Mouse (Mus musculus) layer of hippocampus, adult 18-20 months (tissue): ENCODE results near the gene Fcmr. TPM values are rescaled to one million over a fixed set of nuclear protein-coding genes. Genes with fewer than 3 reads are reported as not detected.
A peak's percentile ranks its signal among the peaks of the same experiment; 100 is the strongest.

Experiments used
- DNase-seq, 2 experiments: peaks; one replicate each; pipeline ENCODE4 v3.0.0; 2022; ENCODE audit warnings: low spot score in 2 of 2
- total RNA-seq, 2 experiments: library from RNA; stranded (reverse); gene quantifications; 2 replicates each; pipeline ENCODE4 v1.2.3; 2021

Fcmr gene
- total RNA-seq, 2 experiments from 2014 or later = not detected

DNA sequence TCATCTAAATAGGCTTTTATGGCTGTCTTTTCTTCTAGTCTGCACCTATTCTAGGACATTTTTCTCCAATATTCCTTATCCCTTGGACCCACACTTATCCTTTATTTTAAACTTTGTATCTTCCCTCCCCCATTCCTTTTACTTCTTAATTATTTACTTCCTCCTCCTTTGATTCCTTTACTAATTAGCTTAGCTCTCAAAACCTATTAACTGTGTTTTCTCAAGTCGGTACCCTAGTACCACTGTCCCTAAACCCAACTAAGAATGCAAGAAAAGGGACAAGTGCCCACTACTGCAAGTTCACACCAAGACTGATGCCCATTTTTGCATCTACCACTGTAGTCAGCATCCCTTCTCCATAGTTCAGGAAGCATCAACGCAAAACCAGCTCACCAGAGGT, 9.7 kb upstream of the Fcmr start:
- DNase-seq = no peak

DNA sequence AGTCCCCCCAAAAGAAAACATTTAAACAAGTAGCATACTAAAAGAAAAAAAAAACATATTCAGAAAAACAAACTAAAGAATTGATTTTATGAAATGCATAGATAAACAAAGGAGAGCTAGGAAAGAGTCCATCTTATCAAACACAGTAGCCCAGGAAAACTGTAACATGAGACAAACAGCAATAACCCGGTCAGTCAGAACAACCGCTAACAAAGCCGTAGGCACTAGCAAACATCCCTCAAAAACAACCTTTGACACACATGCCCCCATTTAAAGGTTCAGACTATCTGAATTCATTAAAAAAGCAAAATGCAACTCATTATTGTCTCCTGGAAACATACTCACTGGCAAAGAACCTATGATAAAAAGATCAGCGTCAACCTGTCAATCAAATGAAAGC, 8.0 kb upstream of the Fcmr start:
- DNase-seq = no peak

DNA sequence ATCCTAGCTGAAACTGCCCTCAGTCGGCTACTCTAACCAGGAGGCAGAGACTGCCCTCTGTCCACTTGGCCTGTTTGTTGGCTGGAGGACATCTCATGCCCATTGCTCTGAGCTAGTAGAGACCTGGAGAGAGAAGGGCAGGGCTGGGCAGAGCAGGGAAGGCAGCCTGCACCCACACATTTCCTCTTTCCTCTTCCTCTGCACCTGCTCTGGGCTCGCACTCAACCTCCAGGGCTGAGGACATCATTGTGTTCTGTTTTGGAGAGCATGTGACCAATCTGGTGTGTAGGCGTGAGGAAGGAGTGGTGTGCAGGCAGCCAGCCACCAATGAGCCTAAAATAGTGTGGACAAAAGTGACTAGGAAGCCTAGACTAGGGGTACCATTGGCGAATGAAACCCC, 1.2 kb upstream of the Fcmr start:
- no peak for DNase-seq

DNA sequence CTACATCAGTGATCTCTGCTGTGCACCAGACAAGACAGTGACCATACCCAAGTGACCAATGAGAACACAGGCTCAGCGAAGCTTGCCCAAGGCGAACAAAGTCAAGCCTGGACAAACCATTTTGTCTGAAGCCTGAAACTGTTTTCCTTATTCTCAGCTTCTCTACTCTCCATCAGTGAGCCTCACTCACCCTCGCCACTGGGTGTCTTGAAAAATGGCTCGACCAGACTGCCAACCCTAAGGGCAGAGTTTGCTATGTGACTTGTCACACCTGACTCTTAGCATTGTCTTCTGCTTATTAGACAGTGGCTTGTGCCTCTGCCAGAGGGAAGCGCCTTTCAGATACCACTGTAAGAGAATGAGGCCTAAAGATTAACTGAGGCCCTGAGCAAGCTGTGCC, 728 bp upstream of the Fcmr start:
- no peak for DNase-seq

DNA sequence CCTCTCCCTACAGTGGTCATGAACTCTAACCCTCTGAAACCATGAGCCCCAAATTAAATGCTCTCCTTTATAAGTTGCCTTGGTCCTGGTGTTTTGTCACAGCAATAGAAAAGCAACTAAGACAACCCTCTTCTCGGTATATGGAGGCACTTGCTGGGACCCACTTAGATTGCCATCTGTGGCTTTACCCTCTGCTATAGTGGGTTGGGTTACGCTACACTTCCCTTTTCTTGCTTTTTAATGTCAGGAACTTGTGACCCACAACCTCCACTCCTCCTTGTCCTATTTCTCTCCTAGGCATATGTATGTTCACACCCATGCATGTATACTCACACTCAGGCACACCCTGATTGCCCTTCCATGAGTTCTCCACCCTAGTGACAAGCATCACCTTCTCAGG, 7.4 kb downstream of the Fcmr start:
- no peak for DNase-seq

DNA sequence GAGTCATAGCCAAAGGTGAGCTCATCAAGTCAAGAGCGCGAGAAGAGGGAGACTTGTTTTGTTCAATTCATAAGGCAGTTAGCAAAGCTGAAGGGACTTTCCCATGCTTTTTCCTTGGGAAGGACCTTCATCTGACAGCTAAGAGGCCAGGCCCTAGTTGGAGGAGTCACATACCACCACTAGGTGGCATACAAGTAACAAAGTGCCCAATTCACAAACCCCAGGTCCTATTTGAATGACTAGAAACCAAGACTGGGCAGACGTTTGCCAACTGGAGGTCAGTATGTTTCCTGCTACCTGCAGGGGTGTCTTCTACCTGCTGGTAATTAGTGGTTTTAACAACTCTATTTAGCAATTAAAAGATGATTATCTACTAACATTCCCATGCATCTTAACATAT, 9.7 kb downstream of the Fcmr start:
- DNase-seq = peak; percentile 28 to 77

DNA sequence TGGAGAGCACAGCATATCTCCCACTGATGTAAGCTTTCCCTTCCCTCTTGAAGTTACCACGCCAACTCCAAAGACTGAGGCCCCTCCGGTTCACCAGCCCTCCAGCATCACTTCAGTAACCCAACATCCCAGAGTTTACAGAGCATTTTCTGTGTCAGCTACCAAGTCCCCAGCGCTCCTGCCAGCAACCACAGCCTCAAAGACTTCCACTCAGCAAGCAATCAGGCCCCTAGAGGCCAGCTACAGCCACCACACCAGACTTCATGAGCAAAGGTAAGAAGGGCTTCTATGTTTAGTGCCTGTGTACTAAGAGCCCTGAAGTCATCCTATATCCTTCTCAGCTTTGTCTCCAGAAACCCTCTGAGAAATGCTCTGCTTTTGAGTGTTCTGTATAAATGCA, 10.4 kb downstream of the Fcmr start:
- no peak for DNase-seq

DNA sequence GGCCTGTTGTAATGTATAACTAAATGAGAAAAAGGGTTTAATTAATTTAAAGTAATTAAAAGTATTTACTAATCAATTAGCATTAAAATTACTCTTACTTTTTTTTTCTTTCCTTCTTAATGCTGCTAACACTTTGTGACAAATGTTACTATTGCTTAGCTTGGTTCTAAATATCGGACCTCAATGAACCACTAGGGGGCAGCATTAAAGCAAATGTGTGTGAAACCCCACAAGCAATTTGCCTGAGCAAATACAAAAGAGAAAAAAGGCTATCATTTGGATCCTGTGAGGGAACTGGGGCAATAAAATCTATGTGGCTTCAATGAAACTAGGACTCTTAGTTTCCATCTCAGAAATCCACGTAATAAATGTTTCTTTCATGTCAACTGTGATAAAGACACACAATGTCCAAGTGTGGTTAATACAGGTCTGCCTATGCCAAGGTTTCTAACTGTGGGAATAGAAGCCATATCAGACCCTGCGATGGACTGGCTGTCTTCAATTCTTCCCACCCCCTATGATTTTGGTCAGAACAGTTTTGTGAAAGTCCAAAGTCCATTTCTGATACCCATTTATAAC, 11.6 kb downstream of the Fcmr start:
- peak; percentile 46 to 86 for DNase-seq

DNA sequence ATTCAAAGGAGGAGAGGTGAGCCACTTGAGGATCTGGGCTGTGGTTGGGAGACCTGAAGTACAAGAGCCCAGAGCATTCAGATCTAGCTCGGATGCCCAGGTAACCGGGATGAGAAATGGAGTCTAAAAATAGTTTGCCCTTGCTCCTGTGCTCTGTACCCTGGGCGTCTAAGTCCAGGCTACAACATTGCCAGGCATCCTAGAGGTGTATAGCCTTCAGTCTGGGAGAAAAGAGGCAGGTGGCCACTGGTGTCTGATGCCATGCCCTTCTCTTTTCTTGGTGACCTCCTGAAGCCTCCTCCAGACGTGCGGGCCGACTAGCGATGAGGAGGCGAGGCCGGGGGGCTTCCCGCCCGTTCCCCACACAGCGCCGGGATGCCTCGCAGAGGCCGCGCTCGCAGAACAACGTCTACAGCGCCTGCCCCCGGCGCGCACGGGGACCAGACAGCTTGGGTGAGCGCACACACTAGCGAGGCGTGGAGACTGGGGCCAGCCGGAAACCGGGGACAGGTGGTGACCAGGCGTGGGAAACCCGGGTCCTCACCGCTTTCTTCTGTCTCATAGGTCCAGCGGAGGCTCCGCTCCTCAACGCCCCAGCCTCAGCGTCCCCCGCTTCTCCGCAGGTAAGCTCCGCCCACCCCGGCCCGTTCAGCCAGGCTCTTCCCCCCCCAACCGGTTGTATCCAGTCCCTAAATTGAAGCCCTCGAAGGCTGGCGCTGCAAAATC, 12.6 kb downstream of the Fcmr start:
- no peak for DNase-seq

DNA sequence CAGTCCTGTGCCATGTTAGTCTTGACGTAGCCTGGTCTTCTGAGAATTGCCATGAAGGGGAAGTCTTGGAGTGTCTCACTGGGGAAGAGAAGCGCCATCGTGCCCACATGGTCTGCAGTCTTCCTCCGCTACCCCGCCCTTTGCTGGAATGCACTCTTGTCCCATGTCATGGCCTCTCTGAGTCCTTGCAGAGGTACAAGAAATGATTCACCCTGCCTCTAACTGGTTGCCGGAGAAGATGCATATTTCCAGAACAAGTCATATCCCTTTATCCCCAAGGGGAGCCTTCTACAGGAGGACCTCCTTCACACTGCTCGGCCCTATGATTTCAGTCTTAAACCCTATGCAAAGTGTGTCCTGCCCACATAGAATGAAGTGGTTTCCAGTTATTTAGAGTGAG, 14.5 kb downstream of the Fcmr start:
- no peak for DNase-seq

DNA sequence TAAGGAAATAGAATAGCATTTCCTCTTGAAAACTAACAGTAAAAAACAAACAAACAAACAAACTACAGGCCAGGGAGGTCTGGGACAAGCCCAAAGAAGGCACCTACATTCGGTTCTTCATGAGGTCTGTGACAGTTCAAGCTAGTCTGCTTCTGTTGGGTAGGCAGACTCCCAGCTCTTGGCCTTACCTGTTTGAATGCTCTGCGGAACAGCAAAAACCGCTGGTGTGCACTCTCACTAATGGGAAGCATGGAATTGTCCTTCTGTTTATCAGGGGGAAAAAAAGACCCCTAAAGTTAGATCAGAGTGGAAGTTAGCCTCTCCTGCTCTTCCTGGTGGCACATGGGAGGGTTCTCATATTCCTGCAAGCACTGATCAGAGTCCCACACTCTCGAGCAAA, 17.7 kb downstream of the Fcmr start:
- DNase-seq = no peak

DNA sequence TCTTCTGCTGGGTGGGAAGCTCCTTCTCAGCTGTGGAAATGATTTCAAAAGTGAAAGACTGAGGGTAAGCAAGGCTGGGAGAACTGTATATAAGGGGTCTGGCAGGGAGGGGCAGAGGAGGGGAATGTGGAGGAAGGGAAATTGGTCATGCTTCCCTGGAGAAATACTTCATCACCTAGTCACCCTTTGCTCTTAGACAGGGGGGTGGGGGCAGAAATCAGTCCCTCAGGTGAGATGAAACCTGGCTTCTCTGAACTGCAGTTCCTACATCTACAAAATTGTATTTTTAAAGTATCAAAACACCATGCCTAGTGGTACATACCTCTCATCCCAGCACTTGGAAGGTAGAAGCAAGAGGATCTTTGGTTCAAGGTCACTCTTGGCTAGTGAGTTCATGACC, 21.9 kb downstream of the Fcmr start, which contains the start of gene Il24:
Il24 (minus strand) TSS at position 101 of the 400 bp plus-strand sequence.
- DNase-seq = no peak

DNA sequence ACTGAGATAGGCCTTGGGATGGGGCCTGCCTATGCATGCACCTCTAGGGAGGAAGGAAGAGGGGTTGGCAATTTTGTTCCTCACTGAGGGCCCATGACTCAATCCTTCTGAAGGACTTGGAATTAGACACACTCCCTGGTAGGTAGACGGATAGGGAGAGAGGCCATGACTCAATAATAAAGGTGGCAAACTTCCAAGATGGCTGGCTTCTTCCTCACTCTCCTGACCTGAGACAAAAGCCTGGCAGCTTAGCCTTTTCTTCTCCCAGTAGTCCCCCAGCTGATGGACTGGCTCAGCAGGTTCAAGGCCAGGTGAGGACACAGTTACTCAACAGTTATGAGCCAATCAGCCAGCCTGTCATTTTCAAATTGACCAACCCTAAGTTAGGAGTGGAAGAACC, 27.0 kb downstream of the Fcmr start:
- DNase-seq = no peak

DNA sequence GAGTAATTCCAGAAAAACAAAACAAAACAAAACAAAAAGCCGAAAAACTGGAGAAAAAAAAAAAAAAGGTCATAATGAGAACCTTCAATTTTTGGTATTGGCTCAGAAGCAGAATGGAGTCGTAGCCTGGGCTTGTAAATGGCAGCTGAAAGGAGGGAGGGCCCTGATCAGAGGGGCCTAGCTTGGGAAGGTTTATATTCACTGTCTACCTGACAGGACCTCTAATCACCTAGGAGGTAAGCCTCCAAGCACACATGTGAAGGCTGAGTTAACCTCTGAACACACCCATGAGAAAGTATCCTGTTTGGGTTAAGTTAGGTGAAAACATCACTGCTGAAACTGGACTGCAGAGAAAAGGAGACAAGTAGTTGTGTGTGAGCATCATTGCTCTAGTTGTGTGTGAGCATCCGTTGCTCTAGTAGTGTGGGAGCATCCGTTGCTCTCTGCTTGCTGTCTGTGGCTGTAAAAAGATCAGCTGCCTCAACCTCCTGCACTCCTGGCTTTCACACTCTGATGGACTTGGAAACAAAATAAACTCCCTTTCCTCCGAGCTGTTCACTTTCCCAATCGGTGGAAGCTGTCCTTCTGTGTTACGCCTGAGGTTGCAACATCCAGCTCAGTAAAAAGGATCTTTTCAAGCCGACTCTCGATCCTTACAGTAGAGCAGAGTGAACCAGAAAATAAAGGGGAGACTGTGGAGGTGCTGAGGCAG, 28.0 kb downstream of the Fcmr start:
- no peak for DNase-seq

DNA sequence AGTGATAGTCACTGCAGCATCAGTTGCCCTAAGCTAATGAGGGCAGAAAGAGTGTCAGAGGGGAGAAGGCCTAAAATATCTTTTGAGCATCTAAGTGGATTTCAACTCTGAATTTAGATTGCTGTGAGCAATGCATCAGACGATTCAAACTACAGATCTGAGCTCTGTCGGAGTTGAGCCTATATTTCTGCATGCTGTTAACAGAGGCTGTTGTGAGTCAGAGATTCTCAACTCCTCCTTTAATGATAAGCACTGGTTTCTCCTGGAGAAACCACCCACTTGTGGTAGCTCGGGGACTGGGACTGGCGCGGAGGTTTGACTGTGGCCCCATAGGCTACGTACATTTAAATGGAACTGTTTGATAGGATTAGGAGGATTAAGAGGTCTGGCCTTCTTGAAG, 29.0 kb downstream of the Fcmr start:
- no peak for DNase-seq

DNA sequence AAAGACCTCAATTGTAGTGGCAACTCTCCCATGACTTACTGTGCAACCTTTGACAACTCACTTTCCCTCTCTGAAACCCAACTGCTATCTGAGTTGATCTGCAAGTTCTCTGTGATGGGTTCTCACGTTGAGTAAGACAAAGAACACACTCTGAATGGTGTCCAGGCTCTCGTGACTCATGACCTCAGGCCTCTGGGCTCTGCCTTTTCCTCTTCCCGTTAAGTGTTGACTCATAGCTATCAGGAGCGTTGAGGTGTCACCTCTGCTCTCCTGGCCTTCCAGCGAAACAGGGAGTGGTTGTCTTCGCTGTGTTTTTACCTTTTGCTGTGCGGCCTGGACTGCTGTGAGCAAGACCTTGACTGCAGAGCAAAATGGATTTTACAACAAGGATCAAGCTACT, 37.0 kb downstream of the Fcmr start:
- DNase-seq = no peak

DNA sequence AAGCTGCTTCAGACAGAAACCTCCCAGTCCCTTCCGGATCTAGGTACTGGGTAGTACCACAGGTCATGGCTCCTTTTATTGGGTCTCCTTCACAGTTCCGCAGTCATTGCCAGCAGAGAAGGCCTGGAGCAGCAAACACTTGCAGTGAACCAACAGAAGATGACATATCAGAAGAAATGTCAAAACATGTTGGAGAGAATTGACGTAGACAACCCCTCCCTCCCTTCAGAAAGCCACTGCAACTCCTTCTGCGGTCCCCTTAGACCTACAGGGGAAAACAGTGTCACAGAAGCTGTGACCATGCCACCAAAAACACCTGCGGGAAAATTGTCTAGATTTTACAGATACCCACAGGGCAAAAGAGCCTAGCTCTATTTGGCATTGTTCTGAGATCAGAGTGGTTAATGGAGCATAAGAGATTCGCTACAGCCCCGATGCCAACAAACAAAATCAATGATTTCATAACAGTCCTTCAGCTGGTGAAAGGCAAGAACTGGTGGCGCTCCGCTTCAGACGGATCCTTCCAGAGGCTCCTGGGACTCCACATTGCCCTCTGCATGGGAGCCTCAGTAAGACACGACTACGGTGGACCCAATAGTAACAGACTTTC, 46.0 kb downstream of the Fcmr start, which contains the start of gene Il20:
Il20 (minus strand) TSS at position 51 of the 610 bp plus-strand sequence.
- DNase-seq = no peak

DNA sequence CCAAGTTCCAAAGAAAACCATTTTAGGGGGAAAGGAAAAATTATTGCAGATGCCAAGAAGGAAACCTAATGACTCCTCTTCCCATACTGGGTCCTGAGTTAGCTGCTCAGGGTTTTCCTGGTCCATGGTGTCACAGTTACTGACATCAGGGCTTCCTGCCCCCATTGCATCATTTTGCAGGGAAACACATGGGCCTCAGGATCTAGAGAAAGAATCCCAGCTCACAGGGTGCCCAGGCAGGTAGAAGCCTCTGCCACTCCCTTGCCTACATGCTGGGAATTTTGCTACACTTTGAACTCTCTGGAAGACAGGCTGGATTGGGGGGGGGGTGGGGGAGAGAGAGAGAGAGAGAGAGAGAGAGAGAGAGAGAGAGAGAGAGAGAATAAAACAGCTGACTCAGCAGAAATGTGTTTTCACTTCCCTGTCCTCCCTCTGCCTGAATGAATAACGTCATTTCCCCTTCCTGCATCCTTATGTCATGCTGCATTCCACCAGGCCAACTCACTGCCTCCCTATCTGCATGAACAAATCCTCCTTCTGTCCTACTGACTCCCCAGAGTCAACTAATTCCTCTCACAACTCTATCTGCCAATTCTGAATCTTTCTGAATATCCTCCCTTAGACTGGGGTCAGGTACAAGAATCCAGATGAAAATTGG, 53.0 kb downstream of the Fcmr start:
- DNase-seq = no peak

DNA sequence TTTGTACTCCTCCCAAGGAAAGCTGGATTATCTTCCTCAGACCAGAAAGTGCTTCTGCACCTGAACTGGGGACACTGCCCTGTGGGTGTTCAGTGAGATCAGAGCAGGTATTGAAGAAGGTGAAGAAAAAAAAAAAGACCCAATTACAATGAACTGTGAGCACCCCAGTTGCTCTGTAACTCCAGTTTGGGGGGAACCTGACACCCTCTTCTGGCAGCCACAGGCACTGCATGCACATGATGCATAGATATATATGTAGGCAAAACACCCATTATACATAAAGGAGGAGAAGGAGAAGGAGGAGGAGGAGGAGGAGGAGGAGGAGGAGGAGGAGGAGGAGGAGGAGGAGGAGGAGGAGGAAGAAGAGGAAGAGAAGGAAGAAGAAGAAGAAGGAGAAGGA, 61.0 kb downstream of the Fcmr start:
- DNase-seq = no peak
